Mouse (Mus musculus) midbrain, postnatal 0 days (tissue): ENCODE measurements around the gene Eya4. TPM values are rescaled to one million over a fixed set of nuclear protein-coding genes. Genes with fewer than 3 reads are reported as not detected.

Experiments
- ATAC-seq: fragments of 200-750 bp; cut with Nextera tagmentation; 2 replicates; pipeline ENCODE4 v1.8.0; 2017; ENCODE audit warnings: moderate number of reproducible peaks, mild to moderate bottlenecking, moderate TSS enrichment, moderate library complexity; ENCODE audit not compliant: low FRiP score
- DNase-seq: peaks from one replicate; pipeline ENCODE4 v3.0.0-alpha.2; 2015; ENCODE audit warnings: low spot score
- H3K27ac ChIP-seq: fragments of 300-500 bp; sonication (generic); 2 replicates; pipeline ENCODE4 v1.5.1; 2014; ENCODE audit warnings: low read depth, mild to moderate bottlenecking, low read length, mixed read lengths
- H3K27me3 ChIP-seq: fragments of 300-500 bp; sonication (generic); 2 replicates; pipeline ENCODE4 v1.6.1; 2014; ENCODE audit warnings: low read length, control low read depth, mixed read lengths; ENCODE audit not compliant: insufficient read depth
- H3K36me3 ChIP-seq: fragments of 300-500 bp; sonication (generic); 2 replicates; pipeline ENCODE4 v1.6.1; 2014; ENCODE audit warnings: low read length, control low read depth, mixed read lengths; ENCODE audit not compliant: insufficient read depth
- H3K4me1 ChIP-seq: fragments of 300-500 bp; sonication (generic); 2 replicates; pipeline ENCODE4 v1.6.1; 2014; ENCODE audit warnings: mild to moderate bottlenecking, control low read depth, antibody characterized with exemption, low read length, mixed read lengths; ENCODE audit not compliant: insufficient read depth
- H3K4me2 ChIP-seq: fragments of 300-500 bp; sonication (generic); 2 replicates; pipeline ENCODE4 v1.6.1; 2014; ENCODE audit warnings: low read depth, mild to moderate bottlenecking, low read length, mixed read lengths; ENCODE audit not compliant: poor library complexity, severe bottlenecking
- H3K4me3 ChIP-seq: fragments of 300-500 bp; sonication (generic); 2 replicates; pipeline ENCODE4 v1.5.1; 2014; ENCODE audit warnings: low read depth, mild to moderate bottlenecking, low read length, moderate library complexity
- H3K9ac ChIP-seq: fragments of 300-500 bp; sonication (generic); replicated peaks from 2 replicates; pipeline ENCODE4 v1.6.1; 2014; ENCODE audit warnings: mild to moderate bottlenecking, low read length, moderate library complexity, mixed read lengths; ENCODE audit not compliant: poor library complexity, severe bottlenecking
- H3K9me3 ChIP-seq: fragments of 300-500 bp; sonication (generic); 2 replicates; pipeline ENCODE4 v1.6.1; 2016; ENCODE audit warnings: low read length, control low read depth
- CTCF ChIP-seq: IDR thresholded peaks from 2 replicates; pipeline ENCODE4 v1.5.1; 2016; ENCODE audit warnings: antibody characterized with exemption, mild to moderate bottlenecking
- WGBS: fragments of 180-500 bp; shearing (Covaris S2); extraction: QIAGEN DNeasy Blood & Tissue Kit; methylation state at CpG from one replicate; pipeline ENCODE4 v1.1.7; 2014; 5-methylcytosine and 5-hydroxymethylcytosine counted together
- polyA plus RNA-seq: library from polyadenylated mRNA; unstranded; fragments of >200 nt; fragmentation: Nextera tagmentation; extraction: Ambion mirVana; gene quantifications from 2 replicates; pipeline ENCODE4 v1.2.1, GENCODE M21; 2015
- total RNA-seq: library from RNA; depleted of rRNA; stranded (reverse); fragments of >200 nt; gene quantifications from 2 replicates; pipeline ENCODE4 v1.2.3, GENCODE M21; 2014

The Eya4 gene
- total and polyA plus RNA-seq, 2 experiments from 2014 or later = 0.42 to 1.2 TPM

- no peaks in the 10 kb centered on the region for H3K9me3 ChIP-seq
- 76% methylated on average over 4 of the region's 4 CpGs for WGBS
- ATAC-seq (no peak), DNase-seq (no peak)
- H3K27ac ChIP-seq = no peak overlapping the region
- TF ChIP-seq CTCF = no peak
- H3K9ac ChIP-seq = no peak overlapping the region
- no peaks in the 10 kb centered on the region for H3K4me1 ChIP-seq
- H3K4me2 ChIP-seq = no peak overlapping the region
- H3K36me3 ChIP-seq = no peaks in the 10 kb centered on the region
- no peaks in the 10 kb centered on the region for H3K27me3 ChIP-seq
- no peak overlapping the region for H3K4me3 ChIP-seq
Observed at GRCm38 (mm10) chr10:23322275-23322674, 28.3 kb downstream of the Eya4 start.

DNA sequence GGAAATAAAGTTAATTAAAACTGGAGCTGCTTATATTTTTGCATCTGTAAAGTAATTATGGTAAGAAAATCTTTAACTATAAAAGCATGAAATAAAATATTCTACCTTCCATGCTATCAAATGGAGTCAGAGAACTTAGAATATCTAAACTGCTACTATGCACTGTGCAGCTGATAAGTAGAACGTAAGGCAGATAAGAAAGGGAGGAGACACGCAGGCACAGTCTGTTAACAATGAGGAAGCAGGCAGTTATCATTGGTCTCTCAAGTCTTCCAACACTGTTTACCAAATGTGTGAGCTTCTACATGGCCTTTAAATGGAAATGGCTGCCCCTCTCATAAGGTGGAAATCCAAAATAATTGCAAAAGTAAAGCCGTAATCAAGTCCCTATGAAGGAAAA, 55.0 kb downstream of the Eya4 start:
- Histone ChIP-seq H3K27ac (no peak overlapping the region), H3K9me3 (no peaks in the 10 kb centered on the region), H3K27me3 (no peaks in the 10 kb centered on the region), H3K36me3 (no peaks in the 10 kb centered on the region), H3K4me3 (no peak overlapping the region), H3K9ac (no peak overlapping the region), H3K4me1 (no peaks in the 10 kb centered on the region), H3K4me2 (no peak overlapping the region)
- ATAC-seq = no peak
- 83% methylated on average over 3 of the region's 3 CpGs for WGBS
- no peak for DNase-seq
- no peak for TF ChIP-seq CTCF

GRCm38 (mm10) chr10:23292495-23292894, 58.1 kb downstream of the Eya4 start:
- no peak overlapping the region for H3K4me2 ChIP-seq
- TF ChIP-seq CTCF = no peak
- DNase-seq (peak; percentile 2), ATAC-seq (no peak)
- no peaks in the 10 kb centered on the region for H3K27me3 ChIP-seq
- no peaks in the 10 kb centered on the region for H3K9me3 ChIP-seq
- 78% methylated on average over 7 of the region's 7 CpGs for WGBS
- H3K27ac ChIP-seq = no peak overlapping the region
- H3K4me3 ChIP-seq = no peak overlapping the region
- H3K9ac ChIP-seq = no peak overlapping the region
- no peaks in the 10 kb centered on the region for H3K4me1 ChIP-seq
- no peaks in the 10 kb centered on the region for H3K36me3 ChIP-seq

- H3K9me3 ChIP-seq = no peaks in the 10 kb centered on the region
- no peak for TF ChIP-seq CTCF
- 90% methylated on average over 3 of the region's 3 CpGs for WGBS
Observed at GRCm38 (mm10) chr10:23277371-23277770, 73.2 kb downstream of the Eya4 start.

GRCm38 (mm10) chr10:23271050-23271621, 79.5 kb downstream of the Eya4 start:
- H3K27me3 ChIP-seq = no peaks in the 10 kb centered on the region
- no peak for DNase-seq
- H3K9me3 ChIP-seq = no peaks in the 10 kb centered on the region
- H3K27ac ChIP-seq = no peak overlapping the region
- H3K4me2 ChIP-seq = no peak overlapping the region
- no peaks in the 10 kb centered on the region for H3K36me3 ChIP-seq
- no peak overlapping the region for H3K9ac ChIP-seq
- 0 out of 2 replicates have a peak, but pooled peaks have one; percentile 31 for ATAC-seq
- TF ChIP-seq CTCF = no peak
- no peaks in the 10 kb centered on the region for H3K4me1 ChIP-seq
- WGBS = 54% methylated on average over 9 of the region's 9 CpGs
- H3K4me3 ChIP-seq = no peak overlapping the region

More at GRCm38 (mm10) chr10:23277371-23277770, 73.2 kb downstream of the Eya4 start:
- Histone ChIP-seq H3K27me3 (no peaks in the 10 kb centered on the region), H3K36me3 (no peaks in the 10 kb centered on the region), H3K4me2 (no peak overlapping the region), H3K4me1 (no peaks in the 10 kb centered on the region), H3K9ac (no peak overlapping the region), H3K4me3 (no peak overlapping the region), H3K27ac (no peak overlapping the region)
- DNase-seq (no peak), ATAC-seq (no peak)

DNA sequence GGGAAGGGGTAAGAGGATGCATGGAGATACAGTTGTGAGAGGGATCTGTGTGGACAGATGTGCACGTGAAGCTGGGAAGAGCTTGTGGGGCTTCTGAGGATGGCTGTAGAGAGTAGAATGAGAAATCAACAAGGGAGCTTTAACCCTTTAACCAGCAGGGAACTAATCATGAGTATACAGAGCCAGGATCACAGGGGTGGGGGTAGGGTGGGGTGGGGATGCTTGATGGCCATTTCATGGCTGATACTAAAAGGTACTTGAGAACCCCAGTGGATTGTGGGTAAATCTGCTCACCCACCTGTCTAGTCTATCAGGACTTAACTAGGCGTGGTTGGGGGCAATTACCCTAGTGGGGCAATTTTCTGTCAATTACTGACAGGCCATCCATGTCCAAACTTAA, 80.1 kb downstream of the Eya4 start:
- no peak for TF ChIP-seq CTCF
- H3K36me3 ChIP-seq = no peaks in the 10 kb centered on the region
- no peak for DNase-seq
- ATAC-seq = no peak
- H3K4me1 ChIP-seq = no peaks in the 10 kb centered on the region
- 79% methylated on average over 2 of the region's 2 CpGs for WGBS
- H3K9ac ChIP-seq = no peak overlapping the region
- H3K4me2 ChIP-seq = no peak overlapping the region
- H3K27ac ChIP-seq = no peak overlapping the region
- no peaks in the 10 kb centered on the region for H3K27me3 ChIP-seq
- no peaks in the 10 kb centered on the region for H3K9me3 ChIP-seq
- no peak overlapping the region for H3K4me3 ChIP-seq
